Mouse (Mus musculus) midbrain, embryonic 13.5 days (tissue): ENCODE measurements at regions not wholly inside any gene's neighbourhood (a gene's known extent, or its start where the extent isn't known, plus 50 kb on each side); places are given as distances from the start of the nearest gene placed in this dataset.

Experiments
- ATAC-seq: fragments of 200-750 bp; cut with Nextera tagmentation; 2 replicates; pipeline ENCODE4 v1.8.0; 2017; ENCODE audit warnings: mild to moderate bottlenecking, moderate TSS enrichment, moderate library complexity
- H3K27ac ChIP-seq: fragments of 300-500 bp; sonication (generic); 2 replicates; pipeline ENCODE4 v1.5.1; 2015; ENCODE audit warnings: inconsistent platforms, mild to moderate bottlenecking, moderate library complexity
- H3K27me3 ChIP-seq: fragments of 300-500 bp; sonication (generic); 2 replicates; pipeline ENCODE4 v1.6.1; 2015; ENCODE audit warnings: mild to moderate bottlenecking, inconsistent platforms
- H3K36me3 ChIP-seq: fragments of 300-500 bp; sonication (generic); 2 replicates; pipeline ENCODE4 v1.6.1; 2015; ENCODE audit warnings: mild to moderate bottlenecking, inconsistent platforms
- H3K4me1 ChIP-seq: fragments of 300-500 bp; sonication (generic); replicated peaks from 2 replicates; pipeline ENCODE4 v1.6.1; 2015; ENCODE audit warnings: inconsistent platforms
- H3K4me2 ChIP-seq: fragments of 300-500 bp; sonication (generic); replicated peaks from 2 replicates; pipeline ENCODE4 v1.6.1; 2015; ENCODE audit warnings: moderate library complexity, mild to moderate bottlenecking, inconsistent platforms
- H3K4me3 ChIP-seq: fragments of 300-500 bp; sonication (generic); replicated peaks from 2 replicates; pipeline ENCODE4 v1.5.1; 2015; ENCODE audit warnings: mild to moderate bottlenecking, inconsistent platforms
- H3K9ac ChIP-seq: fragments of 300-500 bp; sonication (generic); replicated peaks from 2 replicates; pipeline ENCODE4 v1.6.1; 2015; ENCODE audit warnings: mild to moderate bottlenecking, inconsistent platforms
- H3K9me3 ChIP-seq: fragments of 300-500 bp; sonication (generic); 2 replicates; pipeline ENCODE4 v1.6.1; 2016; ENCODE audit warnings: mild to moderate bottlenecking, inconsistent platforms
- WGBS: fragments of 180-500 bp; shearing (Covaris S2); methylation state at CpG from one replicate; pipeline ENCODE4 v1.1.7; 2015; 5-methylcytosine and 5-hydroxymethylcytosine counted together

- Histone ChIP-seq H3K27ac (no peak overlapping the region), H3K9ac (no peak overlapping the region), H3K36me3 (no peaks in the 10 kb centered on the region), H3K9me3 (peaks cover 8% of the 10 kb centered on the region; the same call in 1 of the 2 replicates), H3K4me1 (peaks cover 4% of the 10 kb centered on the region; the same call in 1 of the 2 replicates), H3K4me3 (no peak overlapping the region), H3K27me3 (no peaks in the 10 kb centered on the region), H3K4me2 (no peak overlapping the region)
- ATAC-seq: no peak
- WGBS: 92% methylated on average over 2 of the region's 2 CpGs
Observed at GRCm38 (mm10) chr2:173397846-173398331, 121.6 kb upstream of the Pmepa1 start.

GRCm38 (mm10) chr2:173405629-173406028 is 116.8 kb upstream of the 1700021F07Rik start:
- Histone ChIP-seq H3K4me1 (peaks cover 38% of the 10 kb centered on the region), H3K27me3 (no peaks in the 10 kb centered on the region), H3K4me2 (no peak overlapping the region), H3K36me3 (no peaks in the 10 kb centered on the region), H3K4me3 (no peak overlapping the region), H3K27ac (no peak overlapping the region), H3K9ac (no peak overlapping the region), H3K9me3 (peaks cover 4% of the 10 kb centered on the region; the same call in 1 of the 2 replicates)
- ATAC-seq: no peak
- WGBS: 75% methylated on average over 12 of the region's 12 CpGs

GRCm38 (mm10) chr2:173406344-173407094 is 115.9 kb upstream of the 1700021F07Rik start:
- Histone ChIP-seq H3K9ac (no peak overlapping the region; the same call in 1 of the 2 replicates), H3K4me2 (peak overlapping the region; percentile 15; the same call in 1 of the 2 replicates), H3K27ac (peak overlapping the region; percentile 30), H3K9me3 (peaks cover 4% of the 10 kb centered on the region; the same call in 1 of the 2 replicates), H3K4me3 (no peak overlapping the region), H3K36me3 (no peaks in the 10 kb centered on the region), H3K27me3 (no peaks in the 10 kb centered on the region), H3K4me1 (peaks cover 38% of the 10 kb centered on the region)
- ATAC-seq: peak; percentile 78
- 14% methylated on average over 13 of the region's 13 CpGs for WGBS

GRCm38 (mm10) chr2:173407133-173407532 is 115.3 kb upstream of the 1700021F07Rik start:
- ATAC-seq: peak; percentile 47
- H3K9ac ChIP-seq: no peak overlapping the region; the same call in 1 of the 2 replicates
- no peak overlapping the region for H3K4me3 ChIP-seq
- no peaks in the 10 kb centered on the region for H3K36me3 ChIP-seq
- WGBS: 66% methylated on average over 3 of the region's 3 CpGs
- H3K27me3 ChIP-seq: no peaks in the 10 kb centered on the region
- peak overlapping the region; percentile 15; the same call in 1 of the 2 replicates for H3K4me2 ChIP-seq
- H3K27ac ChIP-seq: peak overlapping the region; percentile 30; the same call in 1 of the 2 replicates
- no peaks in the 10 kb centered on the region for H3K9me3 ChIP-seq
- peaks cover 38% of the 10 kb centered on the region for H3K4me1 ChIP-seq

GRCm38 (mm10) chr2:173408681-173409081 is 113.7 kb upstream of the 1700021F07Rik start:
- Histone ChIP-seq H3K9ac (no peak overlapping the region), H3K27ac (no peak overlapping the region), H3K9me3 (no peaks in the 10 kb centered on the region), H3K4me2 (no peak overlapping the region), H3K36me3 (no peaks in the 10 kb centered on the region), H3K27me3 (no peaks in the 10 kb centered on the region), H3K4me3 (no peak overlapping the region), H3K4me1 (peaks cover 41% of the 10 kb centered on the region)
- WGBS: 85% methylated on average over 5 of the region's 5 CpGs
- no peak for ATAC-seq

- Histone ChIP-seq H3K4me3 (no peak overlapping the region), H3K27ac (0 out of 2 replicates have a peak overlapping the region, but pooled peaks have one; percentile 10), H3K27me3 (no peaks in the 10 kb centered on the region), H3K4me1 (peaks cover 49% of the 10 kb centered on the region), H3K9me3 (no peaks in the 10 kb centered on the region), H3K4me2 (no peak overlapping the region), H3K9ac (no peak overlapping the region), H3K36me3 (no peaks in the 10 kb centered on the region)
- 32% methylated on average over 16 of the region's 16 CpGs for WGBS
- ATAC-seq: peak; percentile 44; the same call in 1 of the 2 replicates
Observed at GRCm38 (mm10) chr2:173409433-173409832, 113.0 kb upstream of the 1700021F07Rik start.

GRCm38 (mm10) chr2:173413906-173414656 is 108.3 kb upstream of the 1700021F07Rik start:
- Histone ChIP-seq H3K4me1 (peaks cover 24% of the 10 kb centered on the region), H3K4me3 (no peak overlapping the region), H3K9ac (no peak overlapping the region), H3K36me3 (no peaks in the 10 kb centered on the region), H3K27me3 (no peaks in the 10 kb centered on the region), H3K27ac (peak overlapping the region; percentile 35), H3K4me2 (no peak overlapping the region), H3K9me3 (no peaks in the 10 kb centered on the region; the same call in 1 of the 2 replicates)
- ATAC-seq: peak; percentile 76
- 66% methylated on average over 18 of the region's 18 CpGs for WGBS

- H3K27ac ChIP-seq: no peak overlapping the region
- WGBS: 83% methylated on average over 7 of the region's 7 CpGs
- H3K27me3 ChIP-seq: no peaks in the 10 kb centered on the region
- H3K4me2 ChIP-seq: no peak overlapping the region
- ATAC-seq: no peak
- H3K9me3 ChIP-seq: no peaks in the 10 kb centered on the region; the same call in 1 of the 2 replicates
- no peaks in the 10 kb centered on the region for H3K36me3 ChIP-seq
- peaks cover 20% of the 10 kb centered on the region for H3K4me1 ChIP-seq
- no peak overlapping the region for H3K4me3 ChIP-seq
- H3K9ac ChIP-seq: no peak overlapping the region
Observed at GRCm38 (mm10) chr2:173415429-173415828, 107.0 kb upstream of the 1700021F07Rik start.

- Histone ChIP-seq H3K36me3 (no peaks in the 10 kb centered on the region), H3K4me1 (peaks cover 20% of the 10 kb centered on the region), H3K4me3 (no peak overlapping the region), H3K9ac (no peak overlapping the region), H3K9me3 (no peaks in the 10 kb centered on the region; the same call in 1 of the 2 replicates), H3K27ac (no peak overlapping the region), H3K27me3 (no peaks in the 10 kb centered on the region), H3K4me2 (no peak overlapping the region)
- 71% methylated on average over 1 of the region's 1 CpGs for WGBS
- no peak for ATAC-seq
Observed at GRCm38 (mm10) chr2:173416921-173417320, 105.5 kb upstream of the 1700021F07Rik start.

- 88% methylated on average over 7 of the region's 7 CpGs for WGBS
- no peak for ATAC-seq
Observed at GRCm38 (mm10) chr2:173418951-173419350, 103.4 kb upstream of the 1700021F07Rik start.

GRCm38 (mm10) chr2:173419972-173420391 is 102.4 kb upstream of the 1700021F07Rik start:
- Histone ChIP-seq H3K4me2 (no peak overlapping the region), H3K27me3 (no peaks in the 10 kb centered on the region), H3K9ac (no peak overlapping the region), H3K9me3 (no peaks in the 10 kb centered on the region; the same call in 1 of the 2 replicates), H3K4me1 (0 out of 2 replicates have a peak, but pooled peaks cover 7% of the 10 kb centered on the region), H3K27ac (no peak overlapping the region), H3K36me3 (no peaks in the 10 kb centered on the region), H3K4me3 (no peak overlapping the region)
- ATAC-seq: peak; percentile 37; the same call in 1 of the 2 replicates
- 69% methylated on average over 10 of the region's 10 CpGs for WGBS

More at GRCm38 (mm10) chr2:173418951-173419350, 103.4 kb upstream of the 1700021F07Rik start:
- Histone ChIP-seq H3K4me3 (no peak overlapping the region), H3K36me3 (no peaks in the 10 kb centered on the region), H3K9ac (no peak overlapping the region), H3K4me2 (no peak overlapping the region), H3K4me1 (peaks cover 14% of the 10 kb centered on the region), H3K27me3 (no peaks in the 10 kb centered on the region), H3K9me3 (no peaks in the 10 kb centered on the region; the same call in 1 of the 2 replicates), H3K27ac (no peak overlapping the region)
